Mouse (Mus musculus): ENCODE measurements around the gene Itgb8. TPM values are rescaled to one million over a fixed set of nuclear protein-coding genes. Genes with fewer than 3 reads are reported as not detected.

Gene Itgb8
- 10.4 and 11.8 TPM in 2 replicates for polyA plus RNA-seq (2015; fragmentation: Nextera tagmentation; extraction: Ambion mirVana)

DNA sequence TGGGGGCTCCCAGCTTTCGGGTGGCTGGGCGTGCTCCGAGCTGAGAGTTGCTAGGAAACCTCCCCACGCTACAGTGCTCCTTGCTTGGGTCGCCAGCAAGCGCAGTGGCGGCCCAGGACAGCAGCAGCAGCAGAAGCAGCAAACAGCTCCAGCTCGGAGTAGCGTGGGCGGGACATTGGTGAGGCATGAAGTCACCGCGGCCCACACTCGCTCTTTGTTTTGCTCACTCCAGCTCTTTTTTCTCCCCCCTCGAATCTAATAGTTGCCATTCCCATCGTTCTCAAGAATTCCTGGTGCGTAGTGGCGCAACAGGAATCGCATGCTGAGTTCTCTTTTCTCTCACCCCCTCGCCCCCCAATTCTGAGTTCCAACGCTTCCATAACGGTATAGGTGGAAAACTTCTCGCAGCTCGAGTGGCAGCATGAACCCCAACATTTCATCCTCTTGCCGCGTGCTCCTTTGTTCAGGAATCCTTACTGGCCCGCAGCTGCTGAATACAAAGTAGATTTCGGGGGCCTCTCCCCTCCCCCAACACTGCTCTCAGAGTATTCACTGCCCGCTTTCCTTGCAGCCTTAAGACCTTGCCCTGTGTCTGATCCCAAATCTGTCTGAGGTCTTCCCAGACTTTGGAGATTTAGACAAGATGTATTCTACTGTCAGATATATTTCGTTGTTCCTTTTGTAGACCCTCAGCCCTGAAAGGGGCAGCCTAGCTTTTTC lies at the start of gene Itgb8:
Gene Itgb8, minus strand, starts transcription at position 107 of the 720 bp plus-strand sequence.
- Histone ChIP-seq H3K27me3 (no peaks in the 10 kb centered on the region), H3K9ac (replicated peaks) (peak within 1 kb of the TSS; percentile 77), H3K36me3 (no peaks in the 10 kb centered on the region), H3K4me1 (peaks cover 29% of the 10 kb centered on the region), H3K27ac (replicated peaks) (peak within 1 kb of the TSS; percentile 96), H3K9me3 (no peaks in the 10 kb centered on the region), H3K4me2 (replicated peaks) (peak within 1 kb of the TSS; percentile 84), H3K4me3 (peak within 1 kb of the TSS; percentile 64)
- ATAC-seq (replicated peaks), result peak; percentile 94
- under 1% methylated on average over 29 of the region's 29 CpGs for WGBS

DNA sequence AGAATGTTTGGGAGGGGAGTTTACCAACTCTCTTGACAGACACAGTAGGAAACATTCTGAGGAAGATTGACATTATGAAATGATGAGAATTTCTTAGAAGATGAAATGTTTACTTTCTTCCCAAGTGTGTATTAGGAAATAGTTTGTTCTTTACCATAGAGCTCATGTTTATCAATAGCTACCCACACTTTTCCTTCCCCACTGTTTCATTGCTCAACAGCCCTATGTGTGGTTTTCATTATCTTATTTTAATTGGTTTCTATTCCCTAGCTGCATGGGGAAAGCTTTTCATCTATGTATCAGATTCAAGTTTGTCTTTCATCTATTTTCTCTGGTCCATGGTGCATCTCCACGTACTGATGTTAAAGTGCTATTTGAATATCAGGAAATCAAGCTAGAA lies 37.7 kb upstream of the Itgb8 start:
- H3K27ac ChIP-seq (replicated peaks), result no peak overlapping the region
- no peak overlapping the region for H3K4me3 ChIP-seq
- no peaks in the 10 kb centered on the region for H3K4me1 ChIP-seq
- H3K9ac ChIP-seq (replicated peaks), result no peak overlapping the region
- no peak overlapping the region for H3K4me2 ChIP-seq (replicated peaks)
- no peaks in the 10 kb centered on the region for H3K27me3 ChIP-seq
- no peak for ATAC-seq (replicated peaks)
- H3K36me3 ChIP-seq, result no peaks in the 10 kb centered on the region
- WGBS, result 62% methylated on average over 1 of the region's 1 CpGs
- no peaks in the 10 kb centered on the region for H3K9me3 ChIP-seq

DNA sequence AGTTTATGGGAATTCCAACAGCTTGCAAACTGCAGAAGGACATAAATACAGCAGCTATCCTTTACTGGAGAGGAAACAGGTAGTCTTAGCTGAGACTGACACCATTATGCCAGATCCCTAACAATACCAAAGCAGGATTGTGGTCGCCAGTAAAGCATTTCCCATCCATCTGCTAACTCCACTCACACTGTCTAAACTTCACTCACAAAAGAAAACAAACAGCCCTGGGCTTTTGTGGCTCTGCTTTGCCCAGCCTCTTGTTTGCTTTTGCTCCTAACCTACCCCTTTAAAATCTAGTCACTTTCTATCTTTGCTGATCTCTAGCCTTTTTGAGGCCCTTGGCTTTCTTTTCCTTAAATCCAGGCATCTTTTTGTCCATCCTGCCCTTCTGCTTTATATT lies 35.0 kb upstream of the Itgb8 start:
- no peak overlapping the region for H3K4me3 ChIP-seq
- H3K27me3 ChIP-seq, result no peaks in the 10 kb centered on the region
- no peak for ATAC-seq (replicated peaks)
- H3K36me3 ChIP-seq, result no peaks in the 10 kb centered on the region
- no peaks in the 10 kb centered on the region for H3K9me3 ChIP-seq
- no peak overlapping the region for H3K9ac ChIP-seq (replicated peaks)
- WGBS, result 28% methylated on average over 1 of the region's 1 CpGs
- H3K4me1 ChIP-seq, result no peaks in the 10 kb centered on the region
- no peak overlapping the region for H3K27ac ChIP-seq (replicated peaks)
- no peak overlapping the region for H3K4me2 ChIP-seq (replicated peaks)

DNA sequence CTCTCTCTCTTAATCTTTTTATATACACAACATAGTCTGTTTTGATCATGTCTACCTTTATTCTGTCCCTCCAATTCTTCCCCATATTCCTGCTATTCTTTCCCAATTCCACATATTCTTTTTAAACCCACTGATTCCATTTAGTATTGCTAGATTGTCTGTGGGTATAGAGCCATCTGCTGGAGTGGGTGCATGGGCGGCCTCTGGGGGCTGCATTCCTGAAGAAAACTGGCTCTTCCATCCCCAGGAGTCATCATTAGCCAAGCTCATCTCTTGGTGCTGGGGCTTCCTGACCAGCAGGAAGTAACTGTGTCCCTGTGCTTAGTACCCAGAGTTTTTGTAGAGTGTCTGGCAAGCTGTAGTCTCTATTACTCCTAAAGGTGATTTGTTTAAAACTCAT lies 33.4 kb upstream of the Itgb8 start:
- 84% methylated on average over 1 of the region's 1 CpGs for WGBS
- no peak for ATAC-seq (replicated peaks)
- H3K36me3 ChIP-seq, result no peaks in the 10 kb centered on the region
- H3K27me3 ChIP-seq, result no peaks in the 10 kb centered on the region
- H3K4me1 ChIP-seq, result no peaks in the 10 kb centered on the region
- no peak overlapping the region for H3K4me3 ChIP-seq
- no peak overlapping the region for H3K9ac ChIP-seq (replicated peaks)
- no peaks in the 10 kb centered on the region for H3K9me3 ChIP-seq
- H3K27ac ChIP-seq (replicated peaks), result no peak overlapping the region
- H3K4me2 ChIP-seq (replicated peaks), result no peak overlapping the region

DNA sequence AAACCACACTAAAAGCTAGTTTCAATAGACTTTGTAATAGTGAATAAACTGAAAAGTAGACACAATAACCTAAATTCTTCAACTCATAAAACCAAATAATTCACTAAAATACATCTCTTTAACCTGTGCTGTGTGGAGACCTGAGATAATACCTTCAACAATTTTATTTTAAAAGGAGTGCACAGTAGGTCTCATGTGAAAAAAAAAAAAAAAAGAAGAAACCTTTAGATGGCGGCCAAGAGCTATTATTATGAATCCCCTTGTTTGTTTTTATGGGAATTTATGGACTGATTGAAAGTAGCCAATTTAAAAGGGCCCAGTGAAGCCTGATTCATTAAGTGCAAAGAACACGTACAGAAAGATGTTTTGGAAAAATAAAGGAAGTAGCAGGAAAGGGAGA lies 31.4 kb upstream of the Itgb8 start:
- no peak overlapping the region for H3K27ac ChIP-seq (replicated peaks)
- H3K4me2 ChIP-seq (replicated peaks), result no peak overlapping the region
- H3K9me3 ChIP-seq, result no peaks in the 10 kb centered on the region
- H3K36me3 ChIP-seq, result no peaks in the 10 kb centered on the region
- no peak overlapping the region for H3K9ac ChIP-seq (replicated peaks)
- H3K27me3 ChIP-seq, result no peaks in the 10 kb centered on the region
- no peak overlapping the region for H3K4me3 ChIP-seq
- no peak for ATAC-seq (replicated peaks)
- 72% methylated on average over 2 of the region's 2 CpGs for WGBS
- no peaks in the 10 kb centered on the region for H3K4me1 ChIP-seq

DNA sequence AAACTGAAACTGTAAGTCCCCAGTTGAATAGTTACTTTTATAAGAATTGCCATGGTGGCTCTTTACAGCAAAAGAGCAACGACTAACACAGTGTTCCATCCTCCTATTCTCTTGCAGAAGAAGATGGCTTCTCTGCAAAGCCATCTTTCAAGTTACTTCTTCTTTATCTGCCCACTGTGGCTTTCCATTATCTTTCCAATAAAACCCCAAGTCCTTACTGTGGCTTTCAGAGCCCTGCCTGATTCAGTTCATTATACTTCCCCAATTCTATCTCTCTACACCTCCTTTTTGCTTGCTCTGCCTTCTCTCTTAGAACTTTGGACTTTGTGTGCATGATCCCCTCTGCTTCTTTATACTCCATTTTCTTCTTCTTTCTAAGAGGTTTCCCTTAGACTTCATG lies 30.1 kb upstream of the Itgb8 start:
- no peak overlapping the region for H3K9ac ChIP-seq (replicated peaks)
- 71% methylated on average over 1 of the region's 1 CpGs for WGBS
- no peaks in the 10 kb centered on the region for H3K27me3 ChIP-seq
- no peaks in the 10 kb centered on the region for H3K4me1 ChIP-seq
- no peak overlapping the region for H3K27ac ChIP-seq (replicated peaks)
- H3K4me3 ChIP-seq, result no peak overlapping the region
- no peak for ATAC-seq (replicated peaks)
- H3K4me2 ChIP-seq (replicated peaks), result no peak overlapping the region
- H3K9me3 ChIP-seq, result no peaks in the 10 kb centered on the region
- no peaks in the 10 kb centered on the region for H3K36me3 ChIP-seq

DNA sequence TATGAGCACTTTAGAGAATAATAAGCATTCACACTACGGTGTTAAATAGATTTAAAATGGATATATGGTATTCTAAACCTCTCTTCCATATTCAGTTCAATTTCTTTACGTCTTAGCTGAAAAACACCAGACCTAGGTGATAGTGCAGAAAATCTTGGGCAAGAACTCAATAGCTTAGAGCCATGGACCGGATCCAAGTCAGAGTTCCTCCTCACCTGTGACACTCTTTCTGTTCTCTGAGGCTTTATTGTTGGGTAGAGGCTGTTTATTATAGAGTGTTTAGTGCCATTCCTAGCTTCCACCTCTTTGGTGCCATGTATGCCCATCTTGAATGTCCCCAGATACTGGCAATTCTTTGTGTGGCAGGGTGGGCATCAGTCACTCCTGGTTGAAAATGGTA lies 25.9 kb upstream of the Itgb8 start:
- H3K9ac ChIP-seq (replicated peaks), result no peak overlapping the region
- H3K9me3 ChIP-seq, result no peaks in the 10 kb centered on the region
- H3K4me2 ChIP-seq (replicated peaks), result no peak overlapping the region
- no peak overlapping the region for H3K4me3 ChIP-seq
- H3K36me3 ChIP-seq, result no peaks in the 10 kb centered on the region
- 92% methylated on average over 3 of the region's 3 CpGs for WGBS
- H3K27ac ChIP-seq (replicated peaks), result no peak overlapping the region
- no peaks in the 10 kb centered on the region for H3K27me3 ChIP-seq
- no peaks in the 10 kb centered on the region for H3K4me1 ChIP-seq
- no peak for ATAC-seq (replicated peaks)

DNA sequence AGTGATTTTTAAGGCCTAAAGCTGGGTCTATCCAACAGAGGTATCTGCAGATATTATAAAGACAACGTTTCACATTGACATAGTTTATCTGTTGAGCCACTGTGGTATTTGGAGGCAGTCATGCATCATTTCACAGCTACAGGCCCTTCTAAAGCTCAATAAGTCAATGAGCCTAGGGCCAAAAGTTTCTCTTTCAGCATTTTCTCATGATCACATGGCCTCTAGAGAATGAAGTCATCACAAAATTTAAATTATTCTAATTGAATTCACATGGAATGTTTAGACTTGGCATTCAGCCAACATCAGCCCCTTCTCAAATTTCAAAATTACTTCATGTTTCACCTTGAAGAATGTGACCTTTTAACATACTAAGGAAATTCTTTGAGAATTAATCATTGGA lies 10.0 kb upstream of the Itgb8 start:
- H3K4me1 ChIP-seq, result no peaks in the 10 kb centered on the region
- H3K9me3 ChIP-seq, result no peaks in the 10 kb centered on the region
- ATAC-seq (replicated peaks), result no peak
- no peaks in the 10 kb centered on the region for H3K27me3 ChIP-seq
- H3K27ac ChIP-seq (replicated peaks), result no peak overlapping the region
- no peak overlapping the region for H3K4me3 ChIP-seq
- H3K4me2 ChIP-seq (replicated peaks), result no peak overlapping the region
- WGBS, result 20% methylated on average over 1 of the region's 1 CpGs
- no peak overlapping the region for H3K9ac ChIP-seq (replicated peaks)
- H3K36me3 ChIP-seq, result no peaks in the 10 kb centered on the region

DNA sequence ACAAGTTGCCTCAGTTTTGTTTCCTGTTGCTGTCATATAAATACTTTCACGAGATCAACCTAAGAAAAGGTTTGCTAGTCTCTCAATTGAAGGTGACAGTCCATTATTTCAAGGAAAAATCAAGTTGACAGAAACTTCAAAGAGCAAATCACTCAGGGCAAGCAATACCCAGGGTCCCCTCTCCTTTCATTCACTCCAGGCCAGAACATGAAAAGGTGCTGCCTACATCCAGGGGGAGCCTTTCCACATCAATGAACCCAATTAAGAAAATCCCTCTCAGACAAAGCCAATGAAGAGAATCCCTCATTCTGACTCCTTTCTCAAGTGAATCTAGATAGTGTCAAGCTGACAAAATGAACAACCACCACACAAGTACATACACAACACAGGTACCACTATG lies 2.5 kb upstream of the Itgb8 start:
- Histone ChIP-seq H3K27ac (replicated peaks) (no peak overlapping the region), H3K9ac (replicated peaks) (no peak overlapping the region), H3K4me3 (no peak overlapping the region), H3K27me3 (no peaks in the 10 kb centered on the region), H3K4me1 (peaks cover 18% of the 10 kb centered on the region), H3K4me2 (replicated peaks) (no peak overlapping the region), H3K9me3 (no peaks in the 10 kb centered on the region), H3K36me3 (no peaks in the 10 kb centered on the region)
- WGBS, result 9% methylated on average over 1 of the region's 1 CpGs
- no peak for ATAC-seq (replicated peaks)

DNA sequence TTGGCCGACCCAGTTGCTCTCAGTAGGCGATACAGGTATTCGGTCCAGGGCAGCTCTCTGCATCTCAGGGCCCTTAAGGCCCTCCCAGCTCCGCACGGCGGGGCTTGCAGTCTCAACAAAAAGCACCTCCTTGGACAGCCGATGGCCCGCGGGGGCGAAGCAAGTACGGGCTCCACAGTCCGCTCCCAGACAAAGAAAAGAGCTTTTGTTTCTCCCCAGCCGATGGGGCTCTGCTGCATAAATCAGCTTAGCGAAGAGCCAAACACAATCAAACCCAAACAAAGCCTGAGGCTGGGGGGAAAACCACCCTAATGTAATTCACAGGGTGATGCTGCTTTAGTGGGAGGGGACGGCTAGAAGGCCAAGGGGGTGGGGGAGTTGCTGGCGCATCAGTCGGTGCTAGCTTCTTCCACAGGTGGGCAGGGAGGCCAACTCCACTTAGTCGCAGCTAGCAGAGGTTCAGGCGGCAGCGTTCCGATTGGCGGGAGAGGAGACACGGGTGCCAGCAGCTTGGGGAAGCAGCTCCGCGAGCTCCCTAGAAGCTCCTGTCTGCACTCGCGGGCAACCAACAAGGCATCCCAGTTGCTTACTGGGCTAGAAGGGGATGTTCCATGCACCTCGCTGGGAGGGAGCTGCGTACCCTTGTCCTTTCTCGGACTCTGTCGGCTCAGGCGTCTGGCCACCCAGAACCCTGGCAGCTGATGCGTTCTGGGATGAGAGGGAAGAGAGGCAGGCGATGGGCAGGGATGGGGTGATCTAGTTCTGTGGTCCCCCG lies 494 bp downstream of the Itgb8 start:
- peak; percentile 88 for ATAC-seq (replicated peaks)
- WGBS, result under 1% methylated on average over 35 of the region's 35 CpGs
- H3K9me3 ChIP-seq, result no peaks in the 10 kb centered on the region

DNA sequence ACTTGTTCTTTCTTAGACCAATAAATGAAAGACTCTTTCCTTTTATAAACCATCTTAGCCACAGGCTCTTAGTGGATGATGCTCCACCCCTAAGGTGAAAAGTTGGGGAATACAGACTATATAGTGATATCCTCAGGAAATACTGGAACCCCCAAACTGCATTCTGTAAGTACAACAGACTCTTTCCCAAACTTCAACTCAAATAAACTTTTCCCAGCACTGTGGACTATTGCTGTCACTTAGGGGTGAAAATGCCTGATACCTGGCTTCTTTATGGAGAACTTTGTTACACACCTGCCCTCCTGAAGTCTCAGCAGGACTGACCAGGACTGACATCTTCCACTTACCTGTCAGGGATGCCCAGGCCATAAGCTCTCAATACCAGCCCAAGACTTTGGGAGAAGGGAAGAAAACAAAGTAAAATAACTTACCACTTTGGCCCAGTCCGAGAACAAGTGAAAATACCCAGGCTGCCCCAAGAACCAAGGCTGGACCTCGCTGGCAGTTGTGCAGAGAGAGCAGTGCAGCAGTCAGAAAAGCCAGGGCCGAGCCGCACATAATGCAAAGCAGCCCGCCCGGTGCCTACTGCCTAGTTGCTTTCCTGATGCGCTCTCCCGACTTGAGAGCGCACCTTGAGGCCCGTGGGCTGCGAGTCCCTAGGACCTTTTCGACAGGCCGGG lies 1.2 kb downstream of the Itgb8 start:
- 1% methylated on average over 13 of the region's 13 CpGs for WGBS
- Histone ChIP-seq H3K36me3 (no peaks in the 10 kb centered on the region), H3K4me3 (peak overlapping the region; percentile 64), H3K27me3 (no peaks in the 10 kb centered on the region), H3K4me2 (replicated peaks) (peak overlapping the region; percentile 84), H3K4me1 (peaks cover 29% of the 10 kb centered on the region), H3K27ac (replicated peaks) (peak overlapping the region; percentile 96), H3K9me3 (no peaks in the 10 kb centered on the region), H3K9ac (replicated peaks) (peak overlapping the region; percentile 77)
- peak; percentile 49 for ATAC-seq (replicated peaks)

More for the DNA sequence above, 494 bp downstream of the Itgb8 start:
- Histone ChIP-seq H3K4me3 (peak overlapping the region; percentile 64), H3K4me2 (replicated peaks) (peak overlapping the region; percentile 84), H3K9ac (replicated peaks) (peak overlapping the region; percentile 77), H3K27me3 (no peaks in the 10 kb centered on the region), H3K27ac (replicated peaks) (peak overlapping the region; percentile 96), H3K36me3 (no peaks in the 10 kb centered on the region), H3K4me1 (peaks cover 29% of the 10 kb centered on the region)

DNA sequence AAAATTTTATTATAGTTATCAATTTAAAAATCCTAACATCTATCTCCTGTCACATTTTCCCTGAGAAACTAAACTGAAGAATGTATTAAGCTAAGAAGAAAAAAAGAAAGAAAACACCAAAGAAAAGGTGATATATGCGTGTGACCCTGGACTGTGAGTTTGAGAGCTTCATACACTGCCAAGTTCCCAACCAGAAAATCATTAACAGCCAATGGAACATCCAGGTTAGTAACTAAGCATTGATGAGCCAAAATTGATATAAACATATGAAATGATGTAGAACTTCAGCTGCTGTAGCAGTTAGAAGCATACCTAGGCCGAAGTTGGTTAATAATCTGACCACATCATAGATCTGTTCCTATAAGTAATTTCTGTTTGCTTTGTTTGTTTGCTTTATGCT lies 6.8 kb downstream of the Itgb8 start:
- Histone ChIP-seq H3K4me2 (replicated peaks) (no peak overlapping the region), H3K27me3 (no peaks in the 10 kb centered on the region), H3K9ac (replicated peaks) (no peak overlapping the region), H3K4me1 (peaks cover 14% of the 10 kb centered on the region), H3K4me3 (no peak overlapping the region), H3K36me3 (no peaks in the 10 kb centered on the region), H3K27ac (replicated peaks) (no peak overlapping the region), H3K9me3 (no peaks in the 10 kb centered on the region)
- no peak for ATAC-seq (replicated peaks)
- WGBS, result 95% methylated on average over 2 of the region's 2 CpGs
